Mouse (Mus musculus) T-helper 17 cell (primary cell): ENCODE data around the gene Dctn3.

Experiments used
- in situ Hi-C, 2 experiments: fragments of 300-600 bp; cut with MboI, MseI; formaldehyde crosslinking; loops; 1 replicate in 1 of 2; 2 replicates in 1 of 2; pipeline ENCODE4 v1.15.1; 2025; ENCODE audit warnings: high pct_unique_total_duplicates in 2 of 2

Dctn3 gene

GRCm38 (mm10) chr4:41679291-41679690, 43.7 kb downstream of the Dctn3 start:
- in situ Hi-C loops = loop anchor here (10.0 kb wide), 2 partner anchors 496 to 996 kb away; no protein-coding TSS in a partner anchor

- in situ Hi-C loops = loop anchor here (10.0 kb wide), 2 partner anchors 496 to 996 kb away; no protein-coding TSS in a partner anchor
Observed at GRCm38 (mm10) chr4:41678863-41679262, 44.1 kb downstream of the Dctn3 start.

- in situ Hi-C loops = loop anchor here (10.0 kb wide), 2 partner anchors 498 to 998 kb away; no protein-coding TSS in a partner anchor
Observed at GRCm38 (mm10) chr4:41677006-41677629, 45.9 kb downstream of the Dctn3 start.

- in situ Hi-C loops = loop anchor here (10.0 kb wide), 2 partner anchors 498 to 998 kb away; no protein-coding TSS in a partner anchor
Observed at GRCm38 (mm10) chr4:41676248-41677005, 46.5 kb downstream of the Dctn3 start.

GRCm38 (mm10) chr4:41673186-41673585, 49.8 kb downstream of the Dctn3 start:
- in situ Hi-C loops = loop anchor here (10.0 kb wide), 2 partner anchors 502 to 1002 kb away; no protein-coding TSS in a partner anchor

GRCm38 (mm10) chr4:41672522-41672963, 50.4 kb downstream of the Dctn3 start:
- in situ Hi-C loops = loop anchor here (10.0 kb wide), 2 partner anchors 502 to 1002 kb away; no protein-coding TSS in a partner anchor

- in situ Hi-C loops = loop anchor here (10.0 kb wide), 2 partner anchors 503 to 1003 kb away; no protein-coding TSS in a partner anchor
Observed at GRCm38 (mm10) chr4:41671963-41672480, 50.9 kb downstream of the Dctn3 start.

GRCm38 (mm10) chr4:41671500-41671899, 51.5 kb downstream of the Dctn3 start:
- in situ Hi-C loops = loop anchor here (10.0 kb wide), 2 partner anchors 503 to 1003 kb away; no protein-coding TSS in a partner anchor

- in situ Hi-C loops = loop anchor here (10.0 kb wide), 2 partner anchors 504 to 1004 kb away; no protein-coding TSS in a partner anchor
Observed at GRCm38 (mm10) chr4:41670836-41671235, 52.1 kb downstream of the Dctn3 start.

GRCm38 (mm10) chr4:41666646-41667045, 56.3 kb downstream of the Dctn3 start:
- in situ Hi-C loops = no loop called here

GRCm38 (mm10) chr4:41665009-41665675, 57.8 kb downstream of the Dctn3 start:
- in situ Hi-C loops = no loop called here
